Mouse (Mus musculus) intestine, embryonic 14.5 days (tissue): Measurements from ENCODE around the gene Olfr221. TPM values are rescaled to one million over a fixed set of nuclear protein-coding genes. Genes with fewer than 3 reads are reported as not detected.
A peak's percentile ranks its signal among the peaks of the same experiment; 100 is the strongest.
"Not testable (repeated sequence)": the region's sequence is repeated elsewhere in the genome, so short reads cannot be mapped to it uniquely, and the experiment has no call there.

Source experiments
- ATAC-seq: fragments of 200-750 bp; cut with Nextera tagmentation; replicated peaks from 2 replicates; pipeline ENCODE4 v1.8.0; 2017; ENCODE audit warnings: low read depth, moderate number of reproducible peaks, moderate TSS enrichment, moderate library complexity; ENCODE audit not compliant: low FRiP score, low TSS enrichment
- DNase-seq: peaks from one replicate; pipeline ENCODE4 v3.0.0-alpha.2; 2018; ENCODE audit warnings: low spot score
- H3K27ac ChIP-seq: fragments of 300-500 bp; sonication (generic); 2 replicates; pipeline ENCODE4 v1.5.1; 2014; ENCODE audit warnings: low read depth, mild to moderate bottlenecking, control low read depth
- H3K27me3 ChIP-seq: fragments of 300-500 bp; sonication (generic); replicated peaks from 2 replicates; pipeline ENCODE4 v1.6.1; 2014; ENCODE audit warnings: low read length, control low read depth; ENCODE audit not compliant: control insufficient read depth, insufficient read depth
- H3K36me3 ChIP-seq: fragments of 300-500 bp; sonication (generic); 2 replicates; pipeline ENCODE4 v1.6.1; 2014; ENCODE audit warnings: low read length, control low read depth; ENCODE audit not compliant: control insufficient read depth, insufficient read depth
- H3K4me1 ChIP-seq: fragments of 300-500 bp; sonication (generic); replicated peaks from 2 replicates; pipeline ENCODE4 v1.6.1; 2014; ENCODE audit warnings: low read length, control low read depth, mixed read lengths; ENCODE audit not compliant: control insufficient read depth, insufficient read depth
- H3K4me2 ChIP-seq: fragments of 300-500 bp; sonication (generic); 2 replicates; pipeline ENCODE4 v1.6.1; 2014; ENCODE audit warnings: low read length
- H3K4me3 ChIP-seq: fragments of 300-500 bp; sonication (generic); 2 replicates; pipeline ENCODE4 v1.5.1; 2014; ENCODE audit warnings: low read depth, low read length, control low read depth, mixed read lengths
- H3K9ac ChIP-seq: fragments of 300-500 bp; sonication (generic); 2 replicates; pipeline ENCODE4 v1.6.1; 2014; ENCODE audit warnings: mild to moderate bottlenecking, low read length
- H3K9me3 ChIP-seq: fragments of 300-500 bp; sonication (generic); 2 replicates; pipeline ENCODE4 v1.6.1; 2016; ENCODE audit warnings: low read length, control low read depth; ENCODE audit not compliant: control insufficient read depth
- WGBS: fragments of 180-500 bp; shearing (Covaris S2); extraction: QIAGEN DNeasy Blood & Tissue Kit; methylation state at CpG from one replicate; pipeline ENCODE4 v1.1.7; 2014; 5-methylcytosine and 5-hydroxymethylcytosine counted together
- polyA plus RNA-seq: library from polyadenylated mRNA; unstranded; fragments of >200 nt; fragmentation: Nextera tagmentation; extraction: Ambion mirVana; gene quantifications from 2 replicates; pipeline ENCODE4 v1.2.1, GENCODE M21; 2014

Olfr221 gene
- polyA plus RNA-seq = not detected in 2 replicates

GRCm38 (mm10) chr14:52042359-52042758 lies at the start of gene Olfr221:
Gene Olfr221, minus strand, starts transcription at chr14:52042459.
- not testable (repeated sequence) for H3K4me3 ChIP-seq, ATAC-seq, H3K4me2 ChIP-seq, H3K27me3 ChIP-seq, H3K9ac ChIP-seq, H3K27ac ChIP-seq, H3K9me3 ChIP-seq, H3K36me3 ChIP-seq, H3K4me1 ChIP-seq, DNase-seq
- WGBS = 69% methylated on average over 3 of the region's 3 CpGs

GRCm38 (mm10) chr14:52083083-52083482 lies 40.8 kb upstream of the Olfr221 start:
- H3K4me2 ChIP-seq = no peak overlapping the region
- DNase-seq (no peak), ATAC-seq (no peak)
- no peaks in the 10 kb centered on the region for H3K9me3 ChIP-seq
- no peaks in the 10 kb centered on the region for H3K27me3 ChIP-seq
- no peak overlapping the region for H3K9ac ChIP-seq
- no peak overlapping the region for H3K27ac ChIP-seq
- no peaks in the 10 kb centered on the region for H3K4me1 ChIP-seq
- H3K4me3 ChIP-seq = no peak overlapping the region
- H3K36me3 ChIP-seq = peaks cover 88% of the 10 kb centered on the region

GRCm38 (mm10) chr14:52071599-52072137 lies 29.4 kb upstream of the Olfr221 start:
- peaks cover 58% of the 10 kb centered on the region for H3K36me3 ChIP-seq
- H3K4me3 ChIP-seq = no peak overlapping the region
- WGBS = 95% methylated on average over 15 of the region's 15 CpGs
- H3K4me1 ChIP-seq = no peaks in the 10 kb centered on the region
- H3K9ac ChIP-seq = no peak overlapping the region
- H3K27me3 ChIP-seq = no peaks in the 10 kb centered on the region
- no peak for DNase-seq
- no peaks in the 10 kb centered on the region for H3K9me3 ChIP-seq
- no peak overlapping the region for H3K27ac ChIP-seq
- ATAC-seq = peak; percentile 30; the same call in 1 of the 2 replicates
- no peak overlapping the region for H3K4me2 ChIP-seq

- Histone ChIP-seq H3K4me1 (no peaks in the 10 kb centered on the region), H3K36me3 (peaks cover 5% of the 10 kb centered on the region; the same call in 1 of the 2 replicates), H3K9ac (no peak overlapping the region), H3K27ac (no peak overlapping the region), H3K27me3 (no peaks in the 10 kb centered on the region), H3K4me2 (no peak overlapping the region), H3K9me3 (no peaks in the 10 kb centered on the region), H3K4me3 (no peak overlapping the region)
- DNase-seq = no peak
- ATAC-seq = no peak
- 55% methylated on average over 4 of the region's 4 CpGs for WGBS
Measured at GRCm38 (mm10) chr14:52066135-52066534, 23.9 kb upstream of the Olfr221 start.

GRCm38 (mm10) chr14:52061798-52062197 lies 19.5 kb upstream of the Olfr221 start:
- DNase-seq (no peak), ATAC-seq (no peak)
- Histone ChIP-seq H3K9me3 (no peaks in the 10 kb centered on the region), H3K4me2 (no peak overlapping the region), H3K27ac (no peak overlapping the region), H3K4me3 (no peak overlapping the region), H3K36me3 (no peaks in the 10 kb centered on the region), H3K9ac (no peak overlapping the region), H3K27me3 (no peaks in the 10 kb centered on the region), H3K4me1 (no peaks in the 10 kb centered on the region)
- 80% methylated on average over 8 of the region's 8 CpGs for WGBS

GRCm38 (mm10) chr14:52060800-52061199 lies 18.5 kb upstream of the Olfr221 start:
- H3K9ac ChIP-seq = no peak overlapping the region
- H3K9me3 ChIP-seq = no peaks in the 10 kb centered on the region
- H3K27me3 ChIP-seq = no peaks in the 10 kb centered on the region
- no peaks in the 10 kb centered on the region for H3K4me1 ChIP-seq
- H3K36me3 ChIP-seq = no peaks in the 10 kb centered on the region
- no peak for ATAC-seq
- H3K4me3 ChIP-seq = no peak overlapping the region
- no peak overlapping the region for H3K4me2 ChIP-seq
- WGBS = 81% methylated on average over 1 of the region's 1 CpGs
- H3K27ac ChIP-seq = no peak overlapping the region
- DNase-seq = no peak

GRCm38 (mm10) chr14:52059982-52060381 lies 17.7 kb upstream of the Olfr221 start:
- H3K9ac ChIP-seq = no peak overlapping the region
- H3K4me2 ChIP-seq = no peak overlapping the region
- no peak overlapping the region for H3K4me3 ChIP-seq
- no peaks in the 10 kb centered on the region for H3K27me3 ChIP-seq
- WGBS = 69% methylated on average over 4 of the region's 4 CpGs
- no peaks in the 10 kb centered on the region for H3K4me1 ChIP-seq
- no peak for ATAC-seq
- no peak overlapping the region for H3K27ac ChIP-seq
- H3K9me3 ChIP-seq = no peaks in the 10 kb centered on the region
- H3K36me3 ChIP-seq = no peaks in the 10 kb centered on the region
- DNase-seq = no peak

- H3K4me1 ChIP-seq, H3K27me3 ChIP-seq, H3K9ac ChIP-seq, H3K36me3 ChIP-seq, DNase-seq, H3K27ac ChIP-seq, H3K9me3 ChIP-seq, H3K4me2 ChIP-seq, H3K4me3 ChIP-seq, ATAC-seq: not testable (repeated sequence)
- 87% methylated on average over 3 of the region's 3 CpGs for WGBS
Measured at GRCm38 (mm10) chr14:52052720-52053119, 10.5 kb upstream of the Olfr221 start.

GRCm38 (mm10) chr14:52045966-52046565 lies 3.8 kb upstream of the Olfr221 start:
- no peak for DNase-seq
- peaks cover 4% of the 10 kb centered on the region; the same call in 1 of the 2 replicates for H3K4me1 ChIP-seq
- WGBS = 80% methylated on average over 9 of the region's 9 CpGs

More at GRCm38 (mm10) chr14:52045966-52046565, 3.8 kb upstream of the Olfr221 start:
- Histone ChIP-seq H3K36me3 (no peaks in the 10 kb centered on the region), H3K4me2 (no peak overlapping the region), H3K27ac (no peak overlapping the region), H3K9me3 (no peaks in the 10 kb centered on the region), H3K9ac (no peak overlapping the region), H3K27me3 (no peaks in the 10 kb centered on the region), H3K4me3 (no peak overlapping the region)
- no peak for ATAC-seq
